Mouse (Mus musculus): ENCODE results near the gene Haus3.

- TF ChIP-seq CTCF (IDR thresholded peaks at IDR 0.05; ENCODE audit: control insufficient read depth, insufficient read depth, low read length) (peak; percentile 92), POLR2A (IDR thresholded peaks at IDR 0.05; ENCODE audit: borderline replicate concordance, control insufficient read depth, low read depth, low read length) (no peak)
These were observed 41.0 kb upstream of the Haus3 start for GRCm38 (mm10) chr5:34210279-34210678.

Data from bone marrow, adult 2 months (tissue).